Mouse (Mus musculus): ENCODE results near the gene Ostc.

DNA sequence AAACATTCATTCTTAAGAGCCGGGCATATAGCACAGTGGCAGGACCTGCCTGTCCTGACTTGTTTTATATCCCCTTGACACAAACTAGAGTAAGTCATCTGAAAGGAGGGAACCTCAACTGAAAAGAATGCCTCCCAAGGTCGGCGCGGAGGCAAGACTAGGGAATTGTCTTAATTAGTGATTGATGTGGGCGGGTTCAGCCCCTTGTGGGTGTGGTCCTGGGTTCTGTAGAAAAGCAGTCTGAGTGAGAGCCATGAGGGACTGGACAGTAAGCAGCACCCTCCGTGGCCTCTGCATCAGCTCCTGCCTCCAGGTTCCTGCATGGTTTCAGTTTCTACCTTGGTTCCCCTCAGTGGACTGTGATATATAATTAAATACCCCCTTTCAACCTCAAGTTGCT, 7.0 kb downstream of the Ostc start:
- TF ChIP-seq POLR2A (IDR thresholded peaks at IDR 0.05; ENCODE audit: borderline replicate concordance, control insufficient read depth, low read depth, low read length) (no peak), CTCF (IDR thresholded peaks at IDR 0.05; ENCODE audit: control insufficient read depth, insufficient read depth, low read length) (no peak)

Measured in bone marrow, adult 2 months (tissue).